ENCODE assay signal across 14 mouse cellular contexts in the genomic region with DNA sequence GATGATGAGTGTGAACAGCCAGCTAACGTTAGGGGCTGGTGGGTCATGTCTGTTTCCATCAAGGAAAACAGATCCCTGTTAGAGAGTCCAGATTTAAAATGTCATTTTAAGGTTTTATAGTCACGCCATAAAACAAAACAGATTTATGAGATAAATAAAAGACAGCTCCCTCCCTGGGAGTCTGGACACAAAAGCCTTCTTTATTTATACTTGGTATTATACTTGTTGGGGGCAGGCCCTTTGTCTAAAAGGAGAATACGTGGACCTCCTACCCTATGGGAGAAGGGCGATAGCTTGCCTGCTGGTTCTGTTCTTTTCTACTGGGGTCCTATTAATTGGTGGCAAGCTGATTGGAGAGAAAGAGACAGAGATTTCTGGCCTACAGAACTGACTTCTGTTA.
"Had no signal": no experiment of that assay in that cellular context is flagged by ENCODE, and none has a peak within 500 bp of the region (broad histone marks: within the 10 kb centered on the region; RNA-seq: fewer than 3 reads in every experiment).

No protein-coding gene starts in this region.

- H3K9me3 ChIP-seq: intestine, embryonic 15.5 days; limb, embryonic 15.5 days; liver, embryonic 12.5 days; midbrain, embryonic 15.5 days; neural tube, embryonic 13.5 days had no signal

- H3K4me3 ChIP-seq: intestine, embryonic 15.5 days; layer of hippocampus, adult 2 months; limb, embryonic 15.5 days; liver, embryonic 12.5 days; midbrain, embryonic 15.5 days; neural tube, embryonic 13.5 days had no signal

- H3K27me3 ChIP-seq: intestine, embryonic 15.5 days; limb, embryonic 15.5 days; liver, embryonic 12.5 days; midbrain, embryonic 15.5 days; neural tube, embryonic 13.5 days had no signal

- H3K36me3 ChIP-seq: intestine, embryonic 15.5 days; limb, embryonic 15.5 days; liver, embryonic 12.5 days; midbrain, embryonic 15.5 days; neural tube, embryonic 13.5 days had no signal

- DNase-seq: kidney, adult 8-10 months; kidney, postnatal 4 days; lung, embryonic 14.5 days; lung, postnatal 10 days; lung, postnatal 4 days; right cerebral cortex, postnatal 25 days; thymus, postnatal 36 days had no signal

- H3K4me1 ChIP-seq: intestine, embryonic 15.5 days; liver, embryonic 12.5 days had no signal

- H3K27ac ChIP-seq: intestine, embryonic 15.5 days; layer of hippocampus, adult 2 months; limb, embryonic 15.5 days; liver, embryonic 12.5 days; midbrain, embryonic 15.5 days; neural tube, embryonic 13.5 days had no signal

- ATAC-seq: intestine, embryonic 15.5 days; liver, embryonic 12.5 days; midbrain, embryonic 15.5 days had no signal

- H3K9ac ChIP-seq: intestine, embryonic 15.5 days; limb, embryonic 15.5 days; liver, embryonic 12.5 days; lung, embryonic 14.5 days; midbrain, embryonic 15.5 days; neural tube, embryonic 13.5 days had no signal

- H3K4me2 ChIP-seq: intestine, embryonic 15.5 days; limb, embryonic 15.5 days; liver, embryonic 12.5 days; lung, embryonic 14.5 days; midbrain, embryonic 11.5 days; midbrain, embryonic 15.5 days; neural tube, embryonic 13.5 days had no signal
